Mouse (Mus musculus) urinary bladder, postnatal 25 days (tissue): ENCODE measurements at regions not wholly inside any gene's neighbourhood (a gene's known extent, or its start where the extent isn't known, plus 50 kb on each side); places are given as distances from the start of the nearest gene placed in this dataset.

ENCODE experiments used
- DNase-seq: peaks from one replicate; pipeline ENCODE4 v3.0.0; 2022; ENCODE audit warnings: low spot score

DNA sequence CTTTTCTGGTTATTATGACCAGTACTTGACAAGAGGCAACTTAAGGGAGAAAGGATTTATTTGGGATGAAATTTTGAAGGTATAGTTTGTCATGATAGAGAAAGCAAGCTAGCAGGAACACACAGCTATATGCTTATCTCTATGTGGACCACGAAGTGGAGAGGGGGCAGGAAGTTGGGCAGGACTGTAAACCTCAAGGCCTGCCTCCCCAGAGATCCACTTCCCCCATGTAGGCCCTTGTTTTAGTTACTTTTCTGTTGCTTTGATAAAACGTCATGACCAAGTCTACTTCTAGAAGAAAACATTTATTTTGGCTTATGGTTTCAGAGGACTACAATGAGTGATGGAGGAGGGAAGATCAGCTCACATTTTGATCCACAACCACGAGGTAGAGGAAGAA, 90.3 kb upstream of the Id2 start:
- DNase-seq = no peak

DNA sequence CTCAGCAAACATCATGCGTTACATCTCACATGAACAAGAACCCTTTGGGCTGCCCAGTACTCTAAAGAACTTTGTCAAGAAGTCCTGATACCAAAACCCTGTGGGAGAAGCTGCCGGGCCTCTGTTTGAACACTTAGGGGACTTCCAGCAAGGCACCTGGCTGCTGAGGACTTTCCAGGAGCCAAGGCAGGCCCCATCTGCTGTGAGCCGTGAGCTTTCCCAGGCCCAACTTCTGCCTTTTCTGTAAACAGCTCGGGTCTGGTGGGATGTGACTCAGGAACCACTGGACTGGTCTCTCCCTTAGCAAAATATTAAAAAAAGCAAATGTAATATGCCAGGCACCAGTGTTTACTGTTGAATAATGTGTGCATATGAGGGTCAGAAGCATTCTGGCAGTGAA, 85.7 kb upstream of the Id2 start:
- no peak for DNase-seq

DNA sequence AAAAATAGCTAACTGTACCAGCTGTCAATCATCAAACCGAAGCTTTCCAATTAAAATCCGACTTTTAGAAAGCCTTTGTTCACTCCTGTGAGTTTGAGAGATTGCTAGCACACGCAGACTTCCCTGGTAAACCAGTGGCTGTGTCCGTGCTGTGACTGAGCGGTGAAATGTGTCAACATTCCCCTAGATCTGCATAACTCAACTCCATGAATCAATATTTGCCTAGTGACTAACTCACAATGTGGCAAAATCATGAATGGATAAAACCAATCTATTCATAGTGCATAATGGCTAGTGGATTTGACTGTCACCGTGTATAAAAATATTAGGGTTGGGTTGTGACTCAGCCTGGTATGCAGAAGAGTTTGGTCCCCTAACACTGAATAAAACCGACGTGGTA, 84.4 kb upstream of the Id2 start:
- no peak for DNase-seq

DNA sequence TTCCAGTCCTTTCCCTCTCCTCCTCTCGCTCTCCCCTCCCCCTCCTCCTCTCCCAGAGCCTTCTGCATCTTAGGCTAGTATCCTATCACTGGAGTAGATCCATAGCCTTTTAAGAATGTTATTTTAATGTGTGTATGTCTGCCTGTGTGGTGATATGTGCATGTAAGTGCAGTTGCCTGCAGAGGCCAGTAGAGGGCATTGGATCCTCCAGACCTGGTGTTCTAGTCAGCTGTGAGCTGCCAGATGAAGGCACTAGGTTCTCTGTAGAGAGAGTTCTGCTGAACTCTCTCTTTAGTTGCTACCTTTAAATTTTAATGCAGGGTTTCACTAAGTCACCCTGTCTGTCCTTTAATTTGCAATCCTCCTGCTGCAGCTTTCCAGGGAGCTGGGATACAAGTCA, 83.9 kb upstream of the Id2 start:
- no peak for DNase-seq

DNA sequence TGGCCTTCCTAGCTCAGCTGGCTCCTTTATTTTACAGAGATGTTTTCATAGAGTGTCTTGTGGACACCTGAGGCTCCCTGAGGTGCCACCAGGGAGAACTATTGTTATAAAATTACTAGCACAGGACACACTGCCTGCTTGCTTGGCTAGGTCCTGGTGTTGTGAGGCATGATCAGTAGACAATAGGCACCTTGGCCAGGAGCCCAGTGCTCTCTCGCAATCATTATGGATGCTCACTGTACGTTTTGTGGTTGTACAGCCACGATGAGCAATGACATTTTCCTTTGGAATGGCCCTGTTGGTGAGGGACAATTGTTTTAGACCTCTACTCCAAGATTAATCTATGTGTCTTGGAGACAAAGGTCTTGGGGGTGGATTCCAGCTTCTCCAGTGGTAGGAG, 83.3 kb upstream of the Id2 start:
- DNase-seq = no peak

DNA sequence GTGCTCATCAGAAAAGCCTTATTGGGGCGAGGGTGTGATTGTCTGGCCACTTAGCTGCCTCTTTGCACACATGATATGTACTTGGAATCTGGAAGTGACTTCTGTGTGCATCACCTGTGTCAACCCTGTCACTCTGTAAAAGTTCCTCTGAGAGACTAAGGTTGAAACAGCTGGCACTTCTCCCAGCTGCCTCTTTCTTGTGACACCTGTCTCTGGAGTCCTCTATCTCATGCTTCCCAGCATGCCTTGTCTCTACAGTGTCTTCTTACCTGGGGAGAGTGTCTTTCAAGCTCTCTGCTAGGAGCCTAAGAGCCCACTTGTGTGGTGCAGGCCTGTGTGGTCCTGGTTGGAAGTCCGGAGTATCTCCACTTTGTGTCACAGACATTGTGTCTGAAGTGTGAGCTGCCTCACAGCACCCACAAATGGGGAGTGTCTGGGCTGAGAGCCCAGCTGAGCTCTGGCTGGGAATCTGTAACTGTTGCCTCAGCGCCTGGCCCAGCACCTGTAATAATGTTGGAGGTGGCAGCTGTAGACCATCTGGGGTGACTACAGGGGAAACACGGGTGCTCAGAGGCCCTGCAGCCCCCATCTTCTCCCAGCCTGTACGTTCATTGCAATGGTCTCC, 81.7 kb upstream of the Id2 start:
- no peak for DNase-seq

DNA sequence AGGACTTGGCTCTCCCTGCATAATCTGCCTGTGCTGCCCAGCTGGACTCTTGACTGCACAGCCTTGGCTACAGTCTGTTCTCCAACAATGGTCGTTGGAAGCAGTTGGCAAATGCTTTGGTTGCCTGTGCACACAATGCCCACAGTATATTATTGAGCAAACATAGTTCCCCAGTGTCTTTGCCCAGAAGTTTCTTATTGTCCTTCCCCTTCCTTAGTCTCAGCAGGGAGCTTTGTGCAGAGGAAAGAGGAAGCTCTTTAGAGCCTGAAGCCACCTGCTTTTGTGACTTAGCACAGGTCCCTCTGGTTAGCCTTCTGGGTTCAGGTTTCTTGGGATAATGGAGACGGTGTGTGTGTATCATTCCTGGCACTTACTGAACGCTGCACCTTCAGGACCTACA, 80.9 kb upstream of the Id2 start:
- no peak for DNase-seq

DNA sequence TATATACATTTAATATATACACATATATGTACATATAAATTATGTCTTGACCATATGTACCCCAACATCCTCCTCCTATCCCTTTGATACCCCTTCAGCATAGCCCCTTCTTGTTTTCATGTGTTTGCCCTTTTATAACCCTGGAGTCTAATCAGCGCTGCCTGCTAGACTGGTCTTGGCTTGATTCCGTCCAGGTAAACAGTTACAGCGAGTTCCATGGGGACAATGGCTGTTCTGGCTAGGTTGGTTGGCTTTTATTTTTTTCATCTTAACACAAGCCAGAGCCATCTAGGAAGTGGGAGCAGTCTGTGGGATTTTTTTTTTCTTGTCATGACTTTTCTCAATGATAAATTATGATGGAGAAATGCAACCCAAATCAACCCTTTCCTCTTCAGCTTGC, 79.6 kb upstream of the Id2 start:
- no peak for DNase-seq

DNA sequence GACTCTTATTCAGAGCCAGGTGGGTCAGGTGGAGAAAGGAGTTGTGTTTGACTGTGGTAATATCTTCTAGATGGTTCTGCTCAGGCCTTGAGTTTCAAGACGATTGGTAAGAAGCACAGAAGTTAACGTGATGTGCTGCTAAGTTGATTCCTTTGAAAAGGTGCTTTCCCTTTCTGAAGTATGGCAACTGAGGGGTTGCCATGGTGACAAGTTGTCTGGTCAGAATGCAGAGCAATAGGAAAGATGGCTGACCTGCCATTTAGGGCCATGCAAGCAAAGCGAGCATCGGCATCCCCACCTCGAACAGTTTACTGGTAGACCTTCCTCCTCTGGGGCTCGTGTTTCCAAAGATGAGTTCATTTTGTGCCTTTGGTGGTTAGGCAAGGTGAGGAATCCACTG, 76.1 kb upstream of the Id2 start:
- DNase-seq = no peak

DNA sequence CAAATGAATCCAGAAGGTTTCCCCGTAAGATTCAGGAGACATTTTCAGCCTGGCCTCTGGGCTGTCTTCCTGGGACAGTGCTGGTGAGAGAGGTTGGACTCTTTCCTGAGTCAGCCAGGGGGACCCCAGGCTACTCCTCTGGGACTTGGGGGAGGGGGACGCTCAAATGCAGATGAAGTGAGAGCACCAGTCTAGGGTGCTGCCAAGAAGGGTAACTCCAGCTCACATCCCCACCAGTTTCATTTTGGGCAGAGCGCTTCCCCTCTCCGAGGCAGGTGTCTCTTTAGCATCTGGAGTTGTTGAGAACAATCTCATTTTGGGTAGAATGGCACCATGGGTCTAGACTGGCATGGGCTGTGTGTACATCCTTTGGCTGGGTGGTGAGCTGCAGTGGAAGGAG, 75.5 kb upstream of the Id2 start:
- no peak for DNase-seq

DNA sequence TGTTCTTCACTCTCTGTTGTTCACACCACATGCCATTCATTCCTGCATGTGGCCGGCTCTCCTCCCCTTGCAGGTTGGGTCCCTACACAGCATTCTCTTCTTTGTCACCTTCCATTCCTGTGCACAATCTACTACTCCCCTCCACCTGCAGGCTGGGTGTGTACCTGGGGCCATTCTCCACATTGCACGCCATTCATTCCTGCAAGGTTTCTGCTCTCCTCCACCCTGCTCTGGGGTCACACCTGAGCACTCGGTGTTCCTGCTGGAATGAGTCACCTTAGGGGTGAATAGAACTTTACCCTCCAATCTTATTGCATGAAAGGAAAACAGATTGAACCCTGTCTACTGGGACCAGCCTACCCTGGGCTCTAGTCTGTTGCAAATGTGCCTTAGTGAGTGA, 72.7 kb upstream of the Id2 start:
- DNase-seq = no peak

DNA sequence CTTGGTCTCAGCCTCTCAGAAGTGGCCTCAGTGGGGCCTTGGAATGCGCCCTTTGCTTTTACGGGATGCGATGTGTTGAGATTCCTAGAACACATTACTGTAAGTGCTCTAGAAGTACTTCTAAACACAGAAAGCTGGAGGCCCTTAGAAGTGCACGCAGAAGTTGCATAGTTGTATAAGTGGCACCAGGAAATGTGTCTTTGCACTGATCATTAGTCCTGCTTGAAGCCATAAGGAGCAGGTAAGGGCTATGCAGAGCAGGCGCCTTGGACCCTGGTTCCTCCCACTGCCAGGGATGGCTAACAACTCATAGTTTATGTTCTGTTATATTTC, 71.2 kb upstream of the Id2 start:
- no peak for DNase-seq

DNA sequence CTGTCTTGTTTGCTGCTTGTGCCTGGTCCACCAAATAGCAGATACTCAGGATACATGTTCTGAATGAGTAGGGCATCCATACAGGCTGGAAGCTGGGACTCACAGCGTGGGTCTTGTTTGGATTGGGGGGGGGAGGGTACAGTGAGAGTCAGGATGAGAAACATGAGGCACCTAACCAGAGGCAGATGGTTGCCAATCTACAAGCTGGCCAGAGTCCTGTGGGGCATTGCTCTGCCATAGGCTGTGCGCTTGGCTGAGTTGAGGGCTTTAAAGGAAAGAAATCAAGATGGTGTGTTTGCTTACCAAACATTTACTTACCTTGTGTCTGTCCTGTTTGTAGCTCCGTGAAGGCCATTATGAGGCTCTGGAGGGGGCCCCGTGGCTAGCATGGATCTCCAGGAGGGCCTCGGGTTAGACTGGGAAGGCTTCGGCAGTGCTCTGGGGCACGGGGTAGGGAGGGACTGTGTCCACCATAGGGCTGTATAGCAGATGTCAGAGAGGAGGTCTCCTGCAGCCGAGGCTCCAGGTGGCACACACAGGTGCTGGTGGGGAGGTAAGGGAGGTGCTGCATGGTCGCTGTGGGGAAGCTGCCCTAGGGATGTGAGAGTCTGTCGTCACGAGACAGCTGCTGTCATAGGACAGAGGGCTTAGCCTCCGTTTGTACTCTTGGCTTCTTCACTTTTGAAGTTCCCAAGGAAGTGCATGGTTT, 70.7 kb upstream of the Id2 start:
- no peak for DNase-seq

DNA sequence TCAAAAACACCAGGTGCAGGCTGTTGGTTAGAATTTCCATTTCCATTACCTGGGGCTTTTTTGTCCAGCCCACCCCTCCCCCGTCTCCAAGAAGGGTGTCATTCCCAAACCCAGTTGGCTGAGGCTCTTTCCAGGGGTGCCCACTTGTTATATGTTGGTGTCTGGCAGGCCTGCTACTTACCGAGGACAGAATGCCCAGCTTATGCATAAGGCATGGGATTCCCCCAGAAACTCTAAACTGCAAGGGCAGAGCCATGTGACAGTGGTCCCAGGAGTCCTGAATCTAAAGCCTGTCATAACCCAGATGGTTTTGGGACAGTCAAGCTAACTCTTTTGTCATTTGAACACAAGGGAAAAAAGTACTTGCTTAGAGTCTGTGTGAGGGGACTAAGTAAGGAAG, 69.6 kb upstream of the Id2 start:
- DNase-seq = no peak

DNA sequence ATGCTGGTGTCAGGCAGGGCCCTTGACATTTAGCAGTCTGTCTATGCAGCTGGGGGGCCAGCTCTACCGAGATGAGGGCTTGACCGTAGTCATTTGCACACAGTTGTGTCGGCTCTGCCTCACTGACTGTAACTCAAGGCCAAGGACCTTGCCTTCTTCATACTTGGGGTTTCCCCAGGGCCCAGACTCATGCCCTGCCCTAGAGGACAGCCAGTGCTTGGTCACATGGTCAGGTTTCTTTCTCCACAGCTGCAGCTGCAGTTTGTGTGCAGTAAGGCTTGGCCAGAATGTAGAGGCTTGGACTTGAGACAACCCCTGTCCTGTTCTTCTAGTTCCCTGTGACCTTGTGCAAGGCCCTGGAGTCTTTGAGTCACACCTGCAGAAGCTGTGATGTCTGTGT, 68.7 kb upstream of the Id2 start:
- DNase-seq = no peak

DNA sequence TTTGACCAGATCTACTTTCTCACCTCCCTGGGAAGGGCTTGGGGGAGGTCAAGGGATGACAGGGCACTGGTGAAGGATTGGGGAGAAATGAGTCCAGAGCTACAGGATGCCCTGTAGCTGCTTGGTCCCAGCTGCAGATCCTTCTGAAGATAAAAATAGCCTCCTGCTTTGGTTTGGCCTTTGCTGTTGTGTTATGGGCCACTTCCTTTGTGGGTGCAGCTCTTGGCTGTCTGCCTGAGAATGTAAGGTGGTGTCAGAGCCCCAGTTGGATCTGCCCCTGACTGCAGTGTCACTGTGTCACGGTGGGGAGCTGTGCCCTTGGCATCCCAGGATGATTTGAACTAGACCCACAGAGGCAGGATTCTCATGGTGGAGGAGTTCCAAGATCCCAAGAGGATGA, 67.8 kb upstream of the Id2 start:
- no peak for DNase-seq

DNA sequence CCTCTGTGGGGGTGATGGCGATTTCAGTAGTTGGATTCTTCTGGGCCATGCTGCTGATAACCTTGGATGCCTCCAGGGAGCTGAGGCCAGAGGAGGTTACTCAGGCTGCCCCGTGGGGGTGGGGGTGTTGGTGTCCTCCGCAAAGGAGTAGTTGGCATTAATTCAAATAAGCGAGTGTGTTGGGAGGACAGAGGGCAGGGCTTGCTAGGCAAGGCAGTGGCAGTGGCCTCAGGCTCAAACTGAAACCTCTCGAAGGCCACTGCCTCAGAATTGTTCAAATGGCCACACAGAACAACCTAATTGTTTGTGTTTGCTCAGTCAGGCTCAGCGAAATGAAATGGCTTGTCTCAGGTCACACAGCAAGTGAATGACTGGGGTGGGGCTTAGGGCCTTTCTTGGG, 66.6 kb upstream of the Id2 start:
- no peak for DNase-seq

DNA sequence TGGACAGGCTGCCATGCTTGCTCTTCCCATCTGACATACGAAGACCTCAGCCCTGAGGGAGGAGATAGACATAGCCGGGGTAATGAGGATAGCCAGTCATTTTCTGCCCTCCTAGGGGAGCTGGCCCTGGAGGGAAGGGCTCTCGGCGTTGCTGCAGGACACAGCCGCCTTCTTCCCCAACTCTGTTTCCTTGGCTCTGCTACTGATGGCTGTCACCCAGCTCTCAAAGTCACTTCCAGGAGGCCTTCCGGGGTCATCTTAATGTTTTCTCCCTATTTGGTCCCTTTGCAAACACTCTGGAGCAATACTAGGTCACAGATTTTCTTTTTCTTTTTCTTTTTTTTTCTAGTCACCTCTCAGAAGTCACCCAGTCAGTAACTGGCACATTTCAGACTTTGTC, 65.9 kb upstream of the Id2 start:
- no peak for DNase-seq

DNA sequence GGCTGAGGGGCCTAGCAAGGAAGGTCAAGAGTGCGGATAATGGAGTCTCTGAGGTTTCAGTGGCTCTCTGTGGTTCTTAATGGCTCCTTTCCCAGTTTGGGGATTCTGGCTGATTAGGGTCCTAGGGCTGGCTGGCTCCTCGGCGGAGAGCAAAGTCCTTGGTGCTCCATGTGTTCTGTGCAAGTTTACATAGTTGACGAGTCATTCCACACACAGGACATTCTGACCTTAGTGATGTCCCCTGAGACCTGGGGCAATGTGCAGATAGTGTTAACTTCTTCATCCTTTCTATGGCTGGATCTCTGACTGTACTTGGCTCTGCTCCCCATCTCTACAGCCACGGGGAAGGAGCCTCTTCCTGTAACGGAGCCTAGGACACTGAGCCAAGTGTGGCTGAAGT, 65.0 kb upstream of the Id2 start:
- DNase-seq = no peak

DNA sequence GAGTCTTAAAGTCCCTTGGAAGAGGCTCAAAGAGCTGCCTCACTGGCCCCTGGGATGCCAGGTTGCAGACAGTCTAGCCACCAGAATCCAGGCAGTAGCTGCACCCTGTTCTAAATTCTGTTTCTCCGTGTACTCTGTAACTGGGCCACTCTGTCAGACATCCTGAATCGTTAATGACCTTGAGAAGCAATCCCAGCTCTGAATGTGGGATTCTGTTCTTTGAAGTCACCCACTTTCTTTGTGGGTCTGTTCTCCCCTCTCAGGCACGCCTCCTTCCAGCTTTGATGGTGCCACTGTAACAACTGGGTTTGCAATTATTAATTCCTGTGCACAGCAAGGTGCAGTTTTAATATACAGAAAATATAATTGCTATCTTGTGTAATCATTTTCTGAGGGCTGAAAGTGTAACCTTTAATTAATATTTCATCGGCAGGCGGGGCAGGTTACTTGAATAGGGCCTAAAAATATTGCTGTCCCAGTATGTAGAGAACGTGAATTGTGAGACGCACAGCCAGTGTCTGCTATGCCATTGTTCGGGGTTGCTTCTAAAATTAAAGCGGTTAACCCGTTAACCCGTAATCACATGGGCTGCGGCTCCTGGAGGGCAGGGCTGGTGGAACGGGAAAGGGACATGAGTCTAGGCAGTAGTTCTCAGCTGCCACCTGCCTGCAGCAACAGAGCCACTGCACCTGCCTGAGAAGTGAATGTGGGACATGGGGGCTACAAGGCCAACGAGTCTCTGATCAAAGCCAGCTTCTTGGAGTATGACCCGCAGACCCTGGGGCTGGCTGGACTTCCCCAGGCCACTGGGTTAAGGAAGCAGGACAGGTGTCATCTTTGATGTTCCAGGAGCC, 64.3 kb upstream of the Id2 start:
- DNase-seq = no peak

DNA sequence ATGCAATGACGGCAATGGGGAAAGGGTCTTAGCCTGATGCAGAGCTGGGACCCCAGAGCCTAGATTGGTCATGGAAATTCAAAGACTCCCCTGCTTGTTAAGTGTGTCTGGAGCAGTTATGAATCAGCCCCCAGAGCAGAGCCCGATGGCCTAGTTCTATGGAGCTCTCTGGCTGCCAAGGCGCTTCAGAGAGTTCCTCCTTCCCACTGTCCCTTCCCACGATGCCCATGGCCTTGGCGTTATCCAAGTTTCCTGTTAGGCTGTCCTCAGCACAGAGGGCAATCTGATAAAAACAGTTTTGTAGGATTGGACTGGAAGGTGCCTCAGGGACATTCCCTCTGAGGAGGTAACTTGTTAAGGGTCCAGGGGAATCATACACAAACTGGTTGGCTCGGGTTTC, 62.2 kb upstream of the Id2 start:
- no peak for DNase-seq

DNA sequence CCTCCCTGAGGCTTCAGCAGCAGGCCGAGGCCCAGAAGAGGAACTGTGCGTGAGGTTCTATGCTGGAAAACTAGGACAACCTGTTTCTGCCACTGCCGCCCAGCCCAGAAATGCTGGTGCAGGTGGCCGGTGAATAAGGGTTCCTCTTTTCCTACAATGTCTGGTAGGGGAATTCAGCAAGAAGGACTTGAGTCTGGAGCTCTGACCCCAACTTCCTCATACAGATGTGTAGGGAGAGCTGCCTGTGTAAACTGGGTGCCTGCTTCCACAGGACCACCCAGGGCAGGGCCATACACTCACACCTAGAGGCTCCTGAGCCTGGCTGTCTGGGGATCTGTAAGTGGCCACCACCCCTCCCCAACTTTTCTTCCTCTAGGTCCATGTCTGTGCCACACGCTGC, 60.3 kb upstream of the Id2 start:
- no peak for DNase-seq

DNA sequence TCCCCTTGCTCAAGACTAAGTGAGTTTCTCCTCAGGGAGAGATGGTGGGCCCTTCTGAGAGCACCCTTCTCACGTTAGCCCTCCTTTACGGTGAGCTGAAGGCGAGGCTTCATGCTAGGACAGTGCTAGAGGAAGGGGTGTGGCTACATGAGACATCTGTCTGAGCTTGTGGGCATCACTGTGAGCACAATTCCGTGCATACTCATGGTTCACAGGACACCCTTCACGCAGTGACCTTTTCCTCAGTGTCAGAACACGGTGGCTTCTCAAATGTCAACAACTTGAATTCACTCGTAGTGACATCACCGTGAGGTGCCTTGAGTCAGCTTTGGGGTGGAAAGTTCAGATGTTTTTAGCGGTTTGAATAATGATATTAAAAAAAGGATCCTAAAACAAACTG, 58.5 kb upstream of the Id2 start:
- DNase-seq = no peak

DNA sequence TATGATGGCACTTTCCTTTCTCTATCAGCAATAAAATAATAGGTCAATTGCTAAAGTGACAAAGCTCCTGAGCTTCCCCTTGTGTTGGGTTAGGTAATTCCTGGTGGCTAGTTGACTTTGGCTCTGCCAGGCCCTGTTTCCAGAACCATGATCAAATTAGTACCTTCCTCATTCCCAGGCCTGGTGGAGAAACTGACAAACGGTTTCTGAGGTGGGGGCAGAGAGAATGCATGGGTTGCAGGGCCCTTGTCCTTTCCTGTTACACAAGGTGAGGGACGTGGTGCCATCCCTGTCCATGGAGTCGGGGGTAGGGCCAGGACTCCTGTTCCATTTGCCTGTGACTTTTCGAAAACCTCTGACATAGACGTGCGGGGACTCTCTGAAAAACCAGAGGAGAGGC, 51.2 kb upstream of the Id2 start:
- DNase-seq = no peak
